Mouse (Mus musculus) mature B cell (primary cell): ENCODE measurements at regions not wholly inside any gene's neighbourhood (a gene's known extent, or its start where the extent isn't known, plus 50 kb on each side); places are given as distances from the start of the nearest gene placed in this dataset.
"Not testable (repeated sequence)": the region's sequence is repeated elsewhere in the genome, so short reads cannot be mapped to it uniquely, and the experiment has no call there.

Experiments
- in situ Hi-C: fragments of 300-500 bp; cut with MboI; formaldehyde crosslinking; loops from 2 replicates; pipeline ENCODE4 v1.14.3; 2019

- in situ Hi-C loops = no loop called here
These were observed 162.1 kb downstream of the Trib2 start for GRCm38 (mm10) chr12:15654585-15654984.

- in situ Hi-C loops = no loop called here
These were observed 163.4 kb downstream of the Trib2 start for GRCm38 (mm10) chr12:15653357-15653763.

- in situ Hi-C loops = no loop called here
These were observed 165.4 kb downstream of the Trib2 start for GRCm38 (mm10) chr12:15651293-15651692.

GRCm38 (mm10) chr12:15649906-15650305, 166.8 kb downstream of the Trib2 start:
- in situ Hi-C loops = no loop called here

- in situ Hi-C loops = no loop called here
These were observed 167.5 kb downstream of the Trib2 start for GRCm38 (mm10) chr12:15649226-15649625.

GRCm38 (mm10) chr12:15644074-15644672, 172.5 kb downstream of the Trib2 start:
- in situ Hi-C loops = no loop called here

GRCm38 (mm10) chr12:15643669-15644068, 173.1 kb downstream of the Trib2 start:
- in situ Hi-C loops = no loop called here

GRCm38 (mm10) chr12:15640320-15640719, 176.4 kb downstream of the Trib2 start:
- in situ Hi-C loops = no loop called here

- in situ Hi-C loops = no loop called here
These were observed 186.8 kb downstream of the Trib2 start for GRCm38 (mm10) chr12:15629971-15630370.

- in situ Hi-C loops = no loop called here
These were observed 197.2 kb downstream of the Trib2 start for GRCm38 (mm10) chr12:15619521-15619920.

- in situ Hi-C loops = no loop called here
These were observed 199.4 kb downstream of the Trib2 start for GRCm38 (mm10) chr12:15617312-15617711.

GRCm38 (mm10) chr12:15611847-15612580, 204.7 kb downstream of the Trib2 start:
- in situ Hi-C loops = no loop called here

- in situ Hi-C loops = no loop called here
These were observed 209.6 kb downstream of the Trib2 start for GRCm38 (mm10) chr12:15607091-15607490.

GRCm38 (mm10) chr12:15606095-15606494, 210.6 kb downstream of the Trib2 start:
- in situ Hi-C loops = no loop called here

- in situ Hi-C loops = no loop called here
These were observed 212.1 kb downstream of the Trib2 start for GRCm38 (mm10) chr12:15604630-15605029.

GRCm38 (mm10) chr12:15603885-15604284, 212.8 kb downstream of the Trib2 start:
- in situ Hi-C loops = no loop called here

- in situ Hi-C loops = no loop called here
These were observed 213.4 kb downstream of the Trib2 start for GRCm38 (mm10) chr12:15603319-15603718.

- in situ Hi-C loops = no loop called here
These were observed 222.0 kb downstream of the Trib2 start for GRCm38 (mm10) chr12:15594704-15595103.

GRCm38 (mm10) chr12:15587864-15588263, 228.9 kb downstream of the Trib2 start:
- in situ Hi-C loops = not testable (repeated sequence)

- in situ Hi-C loops = no loop called here
These were observed 229.8 kb downstream of the Trib2 start for GRCm38 (mm10) chr12:15586706-15587442.

- in situ Hi-C loops = no loop called here
These were observed 230.9 kb downstream of the Trib2 start for GRCm38 (mm10) chr12:15585845-15586244.

GRCm38 (mm10) chr12:15584721-15585120, 232.0 kb downstream of the Trib2 start:
- in situ Hi-C loops = no loop called here

GRCm38 (mm10) chr12:15566785-15567109, 250.0 kb downstream of the Trib2 start:
- in situ Hi-C loops = no loop called here
